Mouse (Mus musculus): Measurements from ENCODE around the gene Plcb1. TPM values are rescaled to one million over a fixed set of nuclear protein-coding genes. Genes with fewer than 3 reads are reported as not detected.

Gene Plcb1
- polyA plus RNA-seq, 1 experiment, result 66.5 TPM

DNA sequence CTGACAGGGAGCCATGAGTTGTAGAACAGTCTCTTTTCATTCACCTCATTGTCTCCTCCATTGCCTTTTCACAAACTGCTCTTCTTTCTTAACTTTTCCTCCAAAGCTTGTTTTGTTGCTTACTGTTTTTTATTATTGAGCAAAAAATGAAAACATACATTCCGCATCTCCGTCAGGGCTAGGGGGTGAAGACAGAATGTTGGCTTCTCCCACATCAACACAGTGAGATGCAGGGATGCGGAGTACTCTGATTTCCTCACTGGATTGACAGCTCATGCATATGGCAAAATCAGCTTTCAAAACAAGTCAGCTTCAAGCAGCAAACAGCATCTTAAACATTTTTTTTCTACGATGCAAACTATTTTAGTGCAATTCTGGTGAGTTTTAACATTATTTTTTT lies 108.9 kb downstream of the Plcb1 start:
- H3K4me3 ChIP-seq (ENCODE audit: insufficient read depth, low read length), result no peak overlapping the region
- no peak for TF ChIP-seq CTCF (IDR thresholded peaks at IDR 0.05; ENCODE audit: extremely low read depth, insufficient read depth, low read length)
- no peak for TF ChIP-seq POLR2A (IDR thresholded peaks at IDR 0.05; ENCODE audit: extremely low read depth, insufficient read depth, low read length)
- no peak overlapping the region for H3K27ac ChIP-seq (ENCODE audit: insufficient read depth, low read length)
- peaks cover 6% of the 10 kb centered on the region for H3K4me1 ChIP-seq (ENCODE audit: control insufficient read depth, insufficient read depth, low read length)

DNA sequence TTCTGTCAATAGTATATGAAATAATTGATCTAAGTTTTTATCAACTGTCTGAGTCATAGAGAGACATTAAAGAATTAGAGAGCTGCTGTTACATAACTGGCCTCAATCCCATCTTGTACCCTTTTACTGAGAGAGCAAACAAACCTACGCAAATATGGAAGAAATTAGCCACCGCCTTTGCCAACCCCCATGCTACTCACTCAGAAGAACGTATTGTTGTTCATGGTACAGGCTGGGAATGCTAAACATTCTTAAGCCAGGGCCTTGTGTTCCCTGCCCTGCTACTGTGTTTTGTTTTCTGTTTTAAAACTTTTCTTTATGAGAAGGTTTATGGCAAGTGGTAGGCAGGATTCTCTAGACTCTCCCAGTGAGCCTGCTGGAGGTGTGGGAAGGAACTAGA lies 110.3 kb downstream of the Plcb1 start:
- peaks cover 10% of the 10 kb centered on the region for H3K4me1 ChIP-seq (ENCODE audit: control insufficient read depth, insufficient read depth, low read length)
- H3K27ac ChIP-seq (ENCODE audit: insufficient read depth, low read length), result no peak overlapping the region
- H3K4me3 ChIP-seq (ENCODE audit: insufficient read depth, low read length), result no peak overlapping the region
- no peak for TF ChIP-seq CTCF (IDR thresholded peaks at IDR 0.05; ENCODE audit: extremely low read depth, insufficient read depth, low read length)
- TF ChIP-seq POLR2A (IDR thresholded peaks at IDR 0.05; ENCODE audit: extremely low read depth, insufficient read depth, low read length), result no peak

DNA sequence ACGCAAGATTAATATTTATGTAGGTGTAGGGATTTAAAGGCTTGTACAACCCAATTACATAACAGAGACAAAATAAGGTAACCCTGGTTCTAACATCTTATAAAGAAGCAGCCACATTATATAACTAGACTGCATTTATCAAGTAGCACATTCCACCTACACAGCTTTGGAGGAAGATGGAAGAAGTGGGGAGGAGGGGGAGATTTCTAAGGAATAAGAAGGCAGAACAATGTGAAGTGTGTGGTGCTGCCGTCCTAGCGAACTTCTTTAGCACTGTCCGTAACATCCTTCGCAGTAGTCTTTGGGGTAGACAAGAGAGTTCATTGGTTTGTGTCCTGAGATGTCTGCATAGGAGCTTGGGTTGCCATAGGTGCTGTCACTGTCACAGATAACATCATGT lies 111.2 kb downstream of the Plcb1 start:
- H3K27ac ChIP-seq (ENCODE audit: insufficient read depth, low read length), result no peak overlapping the region
- peaks cover 12% of the 10 kb centered on the region for H3K4me1 ChIP-seq (ENCODE audit: control insufficient read depth, insufficient read depth, low read length)
- no peak overlapping the region for H3K4me3 ChIP-seq (ENCODE audit: insufficient read depth, low read length)
- TF ChIP-seq POLR2A (IDR thresholded peaks at IDR 0.05; ENCODE audit: extremely low read depth, insufficient read depth, low read length) (no peak), CTCF (IDR thresholded peaks at IDR 0.05; ENCODE audit: extremely low read depth, insufficient read depth, low read length) (no peak)

DNA sequence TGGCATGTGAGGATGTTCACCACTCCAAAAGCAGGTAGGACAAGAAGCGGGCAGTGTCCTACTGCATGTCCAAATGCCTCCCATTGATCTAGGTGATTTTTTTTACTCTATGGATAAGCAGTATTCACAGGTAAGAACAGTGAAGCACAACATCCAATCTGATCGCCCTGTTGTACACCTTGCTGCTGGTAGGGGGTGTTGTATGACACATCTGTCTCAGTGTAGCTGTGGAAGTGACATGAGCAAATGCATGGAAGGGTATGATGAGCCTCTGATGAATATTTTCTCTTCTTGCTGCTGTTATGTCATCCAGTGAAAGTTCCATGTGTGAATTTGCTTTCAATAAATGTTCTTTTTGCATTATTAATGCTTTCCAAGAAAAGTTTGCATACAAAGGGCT lies 115.7 kb downstream of the Plcb1 start:
- Histone ChIP-seq H3K27ac (ENCODE audit: insufficient read depth, low read length) (no peak overlapping the region), H3K4me1 (ENCODE audit: control insufficient read depth, insufficient read depth, low read length) (peaks cover 9% of the 10 kb centered on the region), H3K4me3 (ENCODE audit: insufficient read depth, low read length) (no peak overlapping the region)
- TF ChIP-seq CTCF (IDR thresholded peaks at IDR 0.05; ENCODE audit: extremely low read depth, insufficient read depth, low read length), result 0 out of 2 replicates have a peak, but pooled peaks have one; percentile 12
- no peak for TF ChIP-seq POLR2A (IDR thresholded peaks at IDR 0.05; ENCODE audit: extremely low read depth, insufficient read depth, low read length)

DNA sequence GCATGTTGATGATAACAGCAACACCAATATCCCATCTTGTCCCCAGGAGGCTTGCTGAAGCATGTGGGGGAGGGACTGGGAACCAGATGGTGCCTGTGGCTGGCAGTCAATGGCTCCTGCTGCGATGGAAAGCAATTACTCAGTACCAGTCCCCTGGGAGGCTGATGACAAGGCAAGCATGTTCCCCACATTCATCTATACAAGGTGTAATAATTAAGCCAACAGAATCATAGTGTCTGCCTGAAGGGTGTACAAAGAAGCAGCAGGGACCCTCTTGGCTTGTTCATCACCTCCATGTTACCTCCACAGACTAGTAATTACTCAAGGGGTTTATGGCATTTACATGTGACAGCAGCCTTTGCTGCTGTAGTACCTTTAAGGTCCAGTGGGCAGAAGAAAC lies 125.0 kb downstream of the Plcb1 start:
- H3K27ac ChIP-seq (ENCODE audit: insufficient read depth, low read length), result no peak overlapping the region
- peaks cover 18% of the 10 kb centered on the region for H3K4me1 ChIP-seq (ENCODE audit: control insufficient read depth, insufficient read depth, low read length)
- no peak for TF ChIP-seq CTCF (IDR thresholded peaks at IDR 0.05; ENCODE audit: extremely low read depth, insufficient read depth, low read length)
- no peak for TF ChIP-seq POLR2A (IDR thresholded peaks at IDR 0.05; ENCODE audit: extremely low read depth, insufficient read depth, low read length)

DNA sequence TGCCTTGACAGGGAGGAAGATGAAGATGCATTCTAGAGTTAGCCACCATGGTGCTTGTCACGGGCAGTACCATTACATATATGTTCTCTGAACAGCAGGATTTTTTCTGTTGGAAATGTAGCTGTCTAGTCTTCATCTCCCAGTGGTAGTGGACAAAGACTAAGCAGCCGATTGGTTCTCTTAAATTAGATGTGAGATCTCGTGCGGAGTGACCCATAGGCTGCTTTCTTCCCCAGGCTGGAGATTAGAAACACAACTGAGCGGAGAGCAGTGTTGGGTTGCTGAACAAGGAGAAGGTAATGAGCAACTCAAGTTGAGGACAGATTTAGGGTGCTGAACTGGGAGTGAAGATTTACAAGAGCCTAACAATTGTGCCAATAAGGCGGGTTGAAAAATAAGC lies 125.5 kb downstream of the Plcb1 start:
- no peak for TF ChIP-seq CTCF (IDR thresholded peaks at IDR 0.05; ENCODE audit: extremely low read depth, insufficient read depth, low read length)
- TF ChIP-seq POLR2A (IDR thresholded peaks at IDR 0.05; ENCODE audit: extremely low read depth, insufficient read depth, low read length), result no peak
- H3K27ac ChIP-seq (ENCODE audit: insufficient read depth, low read length), result no peak overlapping the region
- peaks cover 20% of the 10 kb centered on the region for H3K4me1 ChIP-seq (ENCODE audit: control insufficient read depth, insufficient read depth, low read length)
- no peak overlapping the region for H3K4me3 ChIP-seq (ENCODE audit: insufficient read depth, low read length)

More for the DNA sequence above, 125.0 kb downstream of the Plcb1 start:
- no peak overlapping the region for H3K4me3 ChIP-seq (ENCODE audit: insufficient read depth, low read length)

DNA sequence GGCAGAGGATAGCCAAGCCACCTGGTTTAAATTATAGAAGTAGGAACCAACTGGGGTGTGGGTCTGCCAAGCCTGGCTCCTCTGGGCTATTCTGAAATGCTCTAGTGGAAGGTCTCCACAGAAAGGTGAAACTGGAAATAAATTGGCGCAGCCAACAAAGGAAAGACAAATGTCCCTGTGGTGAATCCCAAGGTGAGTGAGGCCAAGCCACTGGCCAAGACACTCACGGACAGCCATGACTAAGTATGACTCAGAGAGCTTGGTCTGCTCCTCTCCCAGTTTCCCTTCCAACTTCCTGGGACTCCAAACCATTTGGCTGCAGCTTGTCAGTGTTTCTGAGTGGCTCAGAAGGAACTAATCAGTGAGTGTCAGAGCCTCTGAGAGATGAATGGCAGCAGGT lies 126.7 kb downstream of the Plcb1 start:
- no peak overlapping the region for H3K4me3 ChIP-seq (ENCODE audit: insufficient read depth, low read length)
- TF ChIP-seq CTCF (IDR thresholded peaks at IDR 0.05; ENCODE audit: extremely low read depth, insufficient read depth, low read length) (no peak), POLR2A (IDR thresholded peaks at IDR 0.05; ENCODE audit: extremely low read depth, insufficient read depth, low read length) (no peak)
- peaks cover 20% of the 10 kb centered on the region for H3K4me1 ChIP-seq (ENCODE audit: control insufficient read depth, insufficient read depth, low read length)
- H3K27ac ChIP-seq (ENCODE audit: insufficient read depth, low read length), result no peak overlapping the region

DNA sequence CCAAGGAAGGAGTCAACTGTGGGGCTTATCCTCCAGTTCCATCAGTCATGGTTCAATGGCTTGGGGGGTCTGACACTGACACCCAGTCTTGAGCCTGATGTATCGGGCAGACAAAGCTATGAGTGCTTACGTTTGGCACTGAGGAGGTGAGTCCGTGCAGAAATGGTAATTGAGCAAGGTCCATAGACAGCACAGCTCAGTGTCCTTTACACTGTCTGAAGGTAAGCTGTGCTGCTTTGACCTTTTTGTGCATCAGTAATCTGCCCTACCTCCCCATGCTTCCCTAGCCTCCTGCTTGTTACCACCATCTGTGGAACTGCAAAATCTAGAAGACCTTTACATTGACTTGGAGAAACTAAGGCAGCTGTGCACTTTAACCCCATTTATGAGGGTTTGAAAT lies 127.7 kb downstream of the Plcb1 start:
- Histone ChIP-seq H3K4me3 (ENCODE audit: insufficient read depth, low read length) (no peak overlapping the region), H3K4me1 (ENCODE audit: control insufficient read depth, insufficient read depth, low read length) (peaks cover 20% of the 10 kb centered on the region), H3K27ac (ENCODE audit: insufficient read depth, low read length) (no peak overlapping the region; the same call in 1 of the 2 replicates)
- TF ChIP-seq POLR2A (IDR thresholded peaks at IDR 0.05; ENCODE audit: extremely low read depth, insufficient read depth, low read length) (no peak), CTCF (IDR thresholded peaks at IDR 0.05; ENCODE audit: extremely low read depth, insufficient read depth, low read length) (no peak)

DNA sequence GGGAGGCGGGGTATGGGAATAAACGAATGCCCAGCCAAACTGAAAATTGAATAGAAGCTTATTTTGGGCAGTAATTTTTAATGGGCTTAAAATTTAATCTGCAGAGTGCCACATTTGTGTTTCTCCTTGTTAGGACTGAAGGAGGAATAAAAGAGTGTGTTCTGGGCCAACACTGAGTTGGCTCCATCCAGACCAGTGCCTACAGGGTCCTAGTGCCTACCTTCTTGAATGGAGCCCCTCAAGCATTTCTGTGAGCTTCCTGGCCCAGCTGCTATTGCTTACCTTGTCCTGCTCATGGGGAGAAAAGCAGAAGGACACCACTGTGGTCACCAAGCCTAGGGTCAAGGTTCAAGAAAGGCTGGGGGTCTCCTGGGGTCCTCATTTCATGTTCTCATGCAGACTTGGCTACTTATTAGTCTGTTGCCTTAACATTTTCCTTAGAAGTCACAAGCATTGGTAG lies 128.3 kb downstream of the Plcb1 start:
- Histone ChIP-seq H3K4me3 (ENCODE audit: insufficient read depth, low read length) (no peak overlapping the region), H3K4me1 (ENCODE audit: control insufficient read depth, insufficient read depth, low read length) (peaks cover 20% of the 10 kb centered on the region), H3K27ac (ENCODE audit: insufficient read depth, low read length) (peak overlapping the region; percentile 27; the same call in 1 of the 2 replicates)
- no peak for TF ChIP-seq POLR2A (IDR thresholded peaks at IDR 0.05; ENCODE audit: extremely low read depth, insufficient read depth, low read length)
- TF ChIP-seq CTCF (IDR thresholded peaks at IDR 0.05; ENCODE audit: extremely low read depth, insufficient read depth, low read length), result no peak

DNA sequence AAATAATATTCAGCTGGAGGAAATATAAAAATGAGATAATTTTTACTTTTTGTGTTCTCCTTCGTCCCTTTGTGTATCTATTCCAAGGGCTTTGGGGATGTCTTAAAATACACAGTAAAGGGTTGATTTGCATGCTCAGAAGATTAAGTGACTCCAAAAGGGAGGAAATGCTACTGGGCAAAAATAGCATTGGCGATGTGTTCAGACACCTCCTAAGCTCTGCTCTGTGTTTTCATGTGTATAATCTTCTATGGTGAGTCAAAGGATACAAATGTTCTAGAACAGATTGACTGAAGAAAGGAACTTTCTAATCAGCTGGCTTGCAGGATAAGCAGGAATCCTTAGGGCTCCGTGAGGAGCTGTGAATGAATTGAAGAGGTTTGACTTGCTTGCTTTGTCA lies 129.2 kb downstream of the Plcb1 start:
- no peak overlapping the region for H3K27ac ChIP-seq (ENCODE audit: insufficient read depth, low read length)
- H3K4me1 ChIP-seq (ENCODE audit: control insufficient read depth, insufficient read depth, low read length), result peaks cover 22% of the 10 kb centered on the region
- TF ChIP-seq CTCF (IDR thresholded peaks at IDR 0.05; ENCODE audit: extremely low read depth, insufficient read depth, low read length) (no peak), POLR2A (IDR thresholded peaks at IDR 0.05; ENCODE audit: extremely low read depth, insufficient read depth, low read length) (no peak)
- no peak overlapping the region for H3K4me3 ChIP-seq (ENCODE audit: insufficient read depth, low read length)
